Mouse (Mus musculus) layer of hippocampus, postnatal 25 days (tissue): ENCODE results near the gene Tmed10. TPM values are rescaled to one million over a fixed set of nuclear protein-coding genes. Genes with fewer than 3 reads are reported as not detected.

Experiments
- DNase-seq, 2 experiments: peaks; one replicate each; pipeline ENCODE4 v3.0.0; 2022; ENCODE audit warnings: mixed read lengths in 2 of 2, low spot score in 1 of 2; ENCODE audit errors: extremely low spot score in 1 of 2
- total RNA-seq, 2 experiments: library from RNA; stranded (reverse); gene quantifications; 2 replicates each; pipeline ENCODE4 v1.2.3; 2021

The Tmed10 gene
- 100 to 1,000 TPM; 162 TPM for total RNA-seq

- peak; percentile 77 for DNase-seq
These were observed at the start of gene Tmed10 for GRCm38 (mm10) chr12:85374561-85375272. Gene Tmed10, minus strand, starts transcription at chr12:85374847.

- no peak for DNase-seq
These were observed 48.6 kb upstream of the Tmed10 start for GRCm38 (mm10) chr12:85423236-85423635.

- no peak for DNase-seq
These were observed 47.9 kb upstream of the Tmed10 start for GRCm38 (mm10) chr12:85422536-85422935.

GRCm38 (mm10) chr12:85420945-85421344 is 46.3 kb upstream of the Tmed10 start:
- DNase-seq = no peak

- no peak for DNase-seq
These were observed 43.2 kb upstream of the Tmed10 start for GRCm38 (mm10) chr12:85417845-85418244.

- no peak for DNase-seq
These were observed 41.7 kb upstream of the Tmed10 start for GRCm38 (mm10) chr12:85416298-85416697.

- no peak for DNase-seq
These were observed 41.2 kb upstream of the Tmed10 start for GRCm38 (mm10) chr12:85415876-85416275.

- DNase-seq = no peak
These were observed 36.5 kb upstream of the Tmed10 start for GRCm38 (mm10) chr12:85411136-85411535.

GRCm38 (mm10) chr12:85397960-85398272 is 23.3 kb upstream of the Tmed10 start:
- no peak for DNase-seq

GRCm38 (mm10) chr12:85397063-85397959 is 22.7 kb upstream of the Tmed10 start:
- DNase-seq = no peak

- DNase-seq = no peak
These were observed 19.3 kb upstream of the Tmed10 start for GRCm38 (mm10) chr12:85393981-85394380.

GRCm38 (mm10) chr12:85393526-85393925 is 18.9 kb upstream of the Tmed10 start:
- DNase-seq = no peak

GRCm38 (mm10) chr12:85391148-85391547 is 16.5 kb upstream of the Tmed10 start:
- DNase-seq = no peak

GRCm38 (mm10) chr12:85389204-85390185 is 14.8 kb upstream of the Tmed10 start:
- DNase-seq = no peak

- DNase-seq = no peak
These were observed 11.3 kb upstream of the Tmed10 start for GRCm38 (mm10) chr12:85385995-85386375.

GRCm38 (mm10) chr12:85385329-85385994 is 10.8 kb upstream of the Tmed10 start:
- no peak for DNase-seq

- no peak for DNase-seq
These were observed 8.4 kb upstream of the Tmed10 start for GRCm38 (mm10) chr12:85382761-85383680.

- no peak for DNase-seq
These were observed 6.9 kb upstream of the Tmed10 start for GRCm38 (mm10) chr12:85381570-85381969.

GRCm38 (mm10) chr12:85380942-85381341 is 6.3 kb upstream of the Tmed10 start:
- no peak for DNase-seq
